Mouse (Mus musculus) effector memory CD4-positive, alpha-beta T cell, adult 5 months (primary cell): ENCODE results near the gene Med27. TPM values are rescaled to one million over a fixed set of nuclear protein-coding genes. Genes with fewer than 3 reads are reported as not detected.

Source experiments
- polyA plus RNA-seq: library from polyadenylated mRNA; unstranded; fragments of 100-300 nt; shearing (Covaris generic); gene quantifications from one replicate; pipeline ENCODE4 v1.2.1, GENCODE M21; 2017

Gene Med27
- 52.5 TPM for polyA plus RNA-seq

GRCm38 (mm10) chr2:29346629-29347271 is at the start of gene Med27:
TSS of gene Med27 (plus strand) at chr2:29346819.

Other genes starting within 250 kb of the Med27 start
- gene Setx, start 222.6 kb upstream of the Med27 start, polyA plus RNA-seq = 68.7 TPM
- gene Ntng2, start 93.8 kb upstream of the Med27 start, polyA plus RNA-seq = 5.8 TPM